Mouse (Mus musculus) ES-Bruce4 (cell line): ENCODE data around the gene Brpf3.

Experiments
- CTCF ChIP-seq: IDR thresholded peaks from one replicate; pipeline ENCODE4 v1.8.1; 2011; ENCODE audit warnings: low read depth, low read length
- EP300 ChIP-seq: IDR thresholded peaks from 2 replicates; pipeline ENCODE4 v1.6.1; 2011; ENCODE audit warnings: low read depth, low read length; ENCODE audit not compliant: insufficient read depth

GRCm38 (mm10) chr17:28760736-28761312 is 40.1 kb upstream of the Brpf3 start:
- TF ChIP-seq CTCF (no peak), EP300 (no peak)
